Mouse (Mus musculus) regulatory T cell (primary cell): Measurements from ENCODE around the gene Rffl.

Experiments
- in situ Hi-C: fragments of 300-600 bp; cut with MboI, MseI; formaldehyde crosslinking; loops from one replicate; pipeline ENCODE4 v1.15.1; 2025; ENCODE audit warnings: high pct_unique_total_duplicates

Rffl gene

GRCm38 (mm10) chr11:82871031-82871446, at the start of gene Rffl:
Gene Rffl (minus strand): TSS chr11:82871210.
- in situ Hi-C loops: no loop called here

- in situ Hi-C loops: no loop called here
Observed at GRCm38 (mm10) chr11:82920768-82921167, 49.8 kb upstream of the Rffl start.

GRCm38 (mm10) chr11:82914711-82915352, 43.8 kb upstream of the Rffl start:
- in situ Hi-C loops: loop anchor here (5.0 to 10.0 kb wide), 2 partner anchors 47 to 280 kb away; partner anchors contain the start of gene Slfn3

- in situ Hi-C loops: loop anchor here (5.0 to 10.0 kb wide), 2 partner anchors 51 to 284 kb away; partner anchors contain the start of gene Slfn3
Observed at GRCm38 (mm10) chr11:82910679-82911389, 39.8 kb upstream of the Rffl start.

GRCm38 (mm10) chr11:82910250-82910649, 39.2 kb upstream of the Rffl start, which contains the start of gene Unc45b:
Gene Unc45b (plus strand): TSS chr11:82910550.
- in situ Hi-C loops: loop anchor here (5.0 to 10.0 kb wide), 2 partner anchors 52 to 285 kb away; partner anchors contain the start of gene Slfn3

GRCm38 (mm10) chr11:82908608-82908989, 37.6 kb upstream of the Rffl start:
- in situ Hi-C loops: no loop called here

- in situ Hi-C loops: no loop called here
Observed at GRCm38 (mm10) chr11:82907651-82908607, 36.9 kb upstream of the Rffl start, which contains the start of gene Nle1. Gene Nle1 (minus strand): TSS chr11:82908411.

- in situ Hi-C loops: no loop called here
Observed at GRCm38 (mm10) chr11:82905816-82906215, 34.8 kb upstream of the Rffl start.

- in situ Hi-C loops: no loop called here
Observed at GRCm38 (mm10) chr11:82904952-82905351, 33.9 kb upstream of the Rffl start.

- in situ Hi-C loops: no loop called here
Observed at GRCm38 (mm10) chr11:82901606-82902310, 30.7 kb upstream of the Rffl start.

- in situ Hi-C loops: no loop called here
Observed at GRCm38 (mm10) chr11:82899720-82900119, 28.7 kb upstream of the Rffl start.

GRCm38 (mm10) chr11:82897478-82897877, 26.5 kb upstream of the Rffl start:
- in situ Hi-C loops: no loop called here

- in situ Hi-C loops: loop anchor here (5.0 kb wide), 2 partner anchors 145 to 265 kb away; no protein-coding TSS in a partner anchor
Observed at GRCm38 (mm10) chr11:82891936-82892335, 20.9 kb upstream of the Rffl start, which contains the start of gene Fndc8. Gene Fndc8 (plus strand): TSS chr11:82892124.

GRCm38 (mm10) chr11:82890342-82890762, 19.3 kb upstream of the Rffl start, which contains the start of gene Rad51d:
Gene Rad51d (minus strand): TSS chr11:82890614.
- in situ Hi-C loops: loop anchor here (5.0 kb wide), 2 partner anchors 143 to 263 kb away; no protein-coding TSS in a partner anchor

- in situ Hi-C loops: loop anchor here (5.0 to 10.0 kb wide), 4 partner anchors 72 to 505 kb away; partner anchors contain the start of gene Tmem132e
Observed at GRCm38 (mm10) chr11:82889524-82890341, 18.7 kb upstream of the Rffl start.

- in situ Hi-C loops: loop anchor here (5.0 to 10.0 kb wide), 2 partner anchors 71 to 504 kb away; partner anchors contain the start of gene Tmem132e
Observed at GRCm38 (mm10) chr11:82888491-82888946, 17.5 kb upstream of the Rffl start.

GRCm38 (mm10) chr11:82886559-82886958, 15.5 kb upstream of the Rffl start:
- in situ Hi-C loops: loop anchor here (5.0 to 10.0 kb wide), 2 partner anchors 69 to 502 kb away; partner anchors contain the start of gene Tmem132e

GRCm38 (mm10) chr11:82883180-82883579, 12.2 kb upstream of the Rffl start:
- in situ Hi-C loops: loop anchor here (10.0 kb wide), 1 partner anchor 498 kb away; the partner anchor contains the start of gene Tmem132e

GRCm38 (mm10) chr11:82877726-82878344, 6.8 kb upstream of the Rffl start:
- in situ Hi-C loops: loop anchor here (5.0 kb wide), 1 partner anchor 646 kb away; no protein-coding TSS in a partner anchor
